ENCODE assay signal across 8 mouse cellular contexts in the genomic region with DNA sequence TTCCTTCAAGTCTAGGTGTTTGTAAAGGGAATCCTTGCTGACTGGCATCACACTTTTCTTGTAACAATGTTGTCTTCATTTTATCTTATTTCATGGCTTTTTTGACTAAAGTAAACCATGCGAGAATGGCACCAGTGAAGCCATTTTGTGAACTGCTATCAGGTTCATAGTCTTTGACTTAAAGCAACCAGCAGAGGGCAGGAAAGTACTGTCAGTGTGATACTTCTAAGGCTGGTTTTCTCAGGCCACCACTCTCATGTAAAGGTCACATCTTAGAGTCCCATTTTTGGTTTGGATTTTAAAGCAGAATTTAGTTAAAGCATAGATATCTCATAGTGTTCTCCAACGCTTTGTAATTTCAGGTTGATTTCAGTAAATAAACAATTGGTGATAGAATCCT.
DNase-seq lines count a peak whose midpoint lies in the region; ATAC-seq and TF ChIP-seq lines count a peak whose summit lies in the region.

No protein-coding gene starts in this region.

- 73% methylated on average over 2 of the region's 2 CpGs for WGBS in spleen, adult 2 months
- WGBS in kidney, postnatal 0 days: 58% methylated on average over 2 of the region's 2 CpGs
- WGBS in midbrain, embryonic 13.5 days: 64% methylated on average over 2 of the region's 2 CpGs

- no peak overlapping the region for H3K9ac ChIP-seq in kidney, postnatal 0 days (ENCODE audit: low read depth, low read length)
- no peak overlapping the region for H3K9ac ChIP-seq in midbrain, embryonic 13.5 days (replicated peaks)

- H3K4me1 ChIP-seq in spleen, adult 2 months (ENCODE audit: control insufficient read depth, insufficient read depth, insufficient read length): no peaks in the 10 kb centered on the region
- H3K4me1 ChIP-seq in kidney, postnatal 0 days (replicated peaks; ENCODE audit: insufficient read depth, low read length): no peaks in the 10 kb centered on the region
- peaks cover 3% of the 10 kb centered on the region; the same call in 1 of the 2 replicates for H3K4me1 ChIP-seq in midbrain, embryonic 13.5 days (replicated peaks)

- no peak overlapping the region for H3K4me3 ChIP-seq in spleen, adult 2 months (ENCODE audit: extremely low read depth, insufficient read depth, insufficient read length)
- H3K4me3 ChIP-seq in kidney, postnatal 0 days (replicated peaks; ENCODE audit: low read depth, low read length): no peak overlapping the region
- H3K4me3 ChIP-seq in midbrain, embryonic 13.5 days (replicated peaks): no peak overlapping the region

- H3K27ac ChIP-seq in spleen, adult 2 months (ENCODE audit: insufficient read depth, low read length): no peak overlapping the region
- H3K27ac ChIP-seq in kidney, postnatal 0 days: no peak overlapping the region
- no peak overlapping the region for H3K27ac ChIP-seq in midbrain, embryonic 13.5 days

- H3K9me3 ChIP-seq in kidney, postnatal 0 days (replicated peaks; ENCODE audit: low read length): no peaks in the 10 kb centered on the region
- H3K9me3 ChIP-seq in midbrain, embryonic 13.5 days: no peaks in the 10 kb centered on the region

- no peak overlapping the region for H3K4me2 ChIP-seq in kidney, postnatal 0 days (ENCODE audit: low read length)
- no peak overlapping the region for H3K4me2 ChIP-seq in midbrain, embryonic 13.5 days (replicated peaks)

- no peak for TF ChIP-seq CTCF in spleen, adult 2 months (IDR thresholded peaks at IDR 0.05; ENCODE audit: extremely low read depth, insufficient read depth, insufficient read length, insufficient replicate concordance)
- TF ChIP-seq CTCF in kidney, postnatal 0 days (IDR thresholded peaks at IDR 0.05; ENCODE audit: low read depth): peak; percentile 82

- DNase-seq in gastrocnemius, adult 18-20 months (ENCODE audit: low spot score): peak; percentile 20
- DNase-seq in gastrocnemius, postnatal 25 days: no peak
- DNase-seq in spleen, adult 2 months (ENCODE audit: low read depth in 1 of 2, low spot score in 2 of 2): peak; percentile 2 to 5
- no peak for DNase-seq in spleen, postnatal 4 days (ENCODE audit: low spot score in 2 of 2)
- DNase-seq in cerebellum, postnatal 14 days: peak; percentile 67 to 70
- peak; percentile 86 for DNase-seq in kidney, postnatal 0 days (ENCODE audit: low spot score)
- no peak for DNase-seq in urinary bladder, postnatal 25 days (ENCODE audit: low spot score)

- no peaks in the 10 kb centered on the region for H3K36me3 ChIP-seq in spleen, adult 2 months (ENCODE audit: control insufficient read depth, insufficient read depth, low read length)
- no peaks in the 10 kb centered on the region for H3K36me3 ChIP-seq in kidney, postnatal 0 days (ENCODE audit: insufficient read depth, low read length)
- H3K36me3 ChIP-seq in midbrain, embryonic 13.5 days: no peaks in the 10 kb centered on the region

- H3K27me3 ChIP-seq in spleen, adult 2 months (ENCODE audit: control insufficient read depth, insufficient read depth, low read length): no peaks in the 10 kb centered on the region
- H3K27me3 ChIP-seq in kidney, postnatal 0 days (ENCODE audit: insufficient read depth, low read length): no peaks in the 10 kb centered on the region
- no peaks in the 10 kb centered on the region for H3K27me3 ChIP-seq in midbrain, embryonic 13.5 days

- TF ChIP-seq POLR2A in spleen, adult 2 months (IDR thresholded peaks at IDR 0.05; ENCODE audit: low read depth, low read length): no peak

- 0 out of 2 replicates have a peak, but pooled peaks have one; percentile 54 for ATAC-seq in kidney, postnatal 0 days (replicated peaks; ENCODE audit: low FRiP score, low read depth)
- peak; percentile 79 for ATAC-seq in midbrain, embryonic 13.5 days

Comparison
In these comparisons a context has a peak if more than half of its experiments do, and no peak if none do; other contexts are left out.
1. DNase-seq: peak in gastrocnemius, adult 18-20 months (single experiment), spleen, adult 2 months (2 of 2), cerebellum, postnatal 14 days (2 of 2) and kidney, postnatal 0 days (single experiment); none in gastrocnemius, postnatal 25 days (single experiment), spleen, postnatal 4 days (0 of 2) and urinary bladder, postnatal 25 days (single experiment).